Mouse (Mus musculus): ENCODE results near the gene Kcnk3. TPM values are rescaled to one million over a fixed set of nuclear protein-coding genes. Genes with fewer than 3 reads are reported as not detected.

The Kcnk3 gene
- polyA plus RNA-seq, 1 experiment, result 0.95 TPM

DNA sequence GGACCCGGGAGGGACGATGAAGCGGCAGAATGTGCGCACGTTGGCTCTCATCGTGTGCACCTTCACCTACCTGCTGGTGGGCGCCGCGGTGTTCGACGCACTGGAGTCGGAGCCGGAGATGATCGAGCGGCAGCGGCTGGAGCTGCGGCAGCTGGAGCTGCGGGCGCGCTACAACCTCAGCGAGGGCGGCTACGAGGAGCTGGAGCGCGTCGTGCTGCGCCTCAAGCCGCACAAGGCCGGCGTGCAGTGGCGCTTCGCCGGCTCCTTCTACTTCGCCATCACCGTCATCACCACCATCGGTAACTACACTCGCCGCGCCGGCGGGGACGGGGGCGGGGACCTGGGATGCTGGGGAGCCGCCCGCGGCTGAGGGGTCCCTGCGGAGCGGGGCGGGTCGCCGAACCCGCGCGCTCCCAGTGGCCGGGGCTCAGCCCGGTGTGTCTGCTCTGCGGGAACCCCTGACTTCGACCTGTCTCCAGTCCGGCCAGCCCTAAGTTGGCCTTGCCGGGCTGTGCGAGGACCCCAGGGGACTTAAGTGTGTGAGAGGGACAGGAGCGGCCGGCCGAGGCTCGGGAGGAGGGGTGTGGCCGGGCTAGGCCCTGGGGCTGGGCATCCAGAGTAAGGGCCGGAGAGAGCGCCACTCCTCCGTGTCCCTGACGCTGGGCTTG is 465 bp downstream of the Kcnk3 start:
- Histone ChIP-seq H3K4me3 (ENCODE audit: control insufficient read depth, low read depth, low read length) (peak overlapping the region; percentile 68), H3K36me3 (ENCODE audit: control insufficient read depth, insufficient read depth, low read length) (no peaks in the 10 kb centered on the region), H3K4me1 (ENCODE audit: control insufficient read depth, insufficient read depth, low read length) (peaks cover 8% of the 10 kb centered on the region), H3K27me3 (ENCODE audit: control insufficient read depth, insufficient read depth, low read length) (0 out of 2 replicates have a peak, but pooled peaks cover 2% of the 10 kb centered on the region), H3K27ac (ENCODE audit: control insufficient read depth, insufficient read depth, low read depth, low read length) (no peak overlapping the region)
- no peak for TF ChIP-seq POLR2A (IDR thresholded peaks at IDR 0.05; ENCODE audit: control insufficient read depth, low read depth, low read length)

DNA sequence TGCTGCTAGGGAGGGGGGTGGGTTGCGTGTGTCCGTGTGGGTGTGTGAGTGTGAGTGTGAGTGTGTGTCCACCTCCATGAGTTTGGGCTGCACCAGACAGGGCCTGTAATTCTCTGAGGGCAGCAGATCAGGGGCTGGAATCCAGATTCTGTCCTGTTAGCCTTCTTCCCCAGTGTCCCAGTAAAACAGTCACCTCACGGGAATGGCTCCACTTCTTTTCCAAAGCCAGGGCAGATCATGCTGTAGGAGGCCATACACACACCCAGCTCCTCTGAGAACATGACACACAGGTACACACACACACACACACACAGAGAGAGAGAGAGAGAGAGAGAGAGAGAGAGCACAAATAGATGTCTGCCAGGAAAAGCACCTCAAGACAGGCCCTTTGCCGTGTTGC is 1.1 kb downstream of the Kcnk3 start:
- Histone ChIP-seq H3K36me3 (ENCODE audit: control insufficient read depth, insufficient read depth, low read length) (no peaks in the 10 kb centered on the region), H3K4me3 (ENCODE audit: control insufficient read depth, low read depth, low read length) (0 out of 2 replicates have a peak overlapping the region, but pooled peaks have one; percentile 3), H3K4me1 (ENCODE audit: control insufficient read depth, insufficient read depth, low read length) (peaks cover 8% of the 10 kb centered on the region), H3K27ac (ENCODE audit: control insufficient read depth, insufficient read depth, low read depth, low read length) (no peak overlapping the region), H3K27me3 (ENCODE audit: control insufficient read depth, insufficient read depth, low read length) (0 out of 2 replicates have a peak, but pooled peaks cover 2% of the 10 kb centered on the region)
- TF ChIP-seq POLR2A (IDR thresholded peaks at IDR 0.05; ENCODE audit: control insufficient read depth, low read depth, low read length), result no peak
- no peak for TF ChIP-seq CTCF (IDR thresholded peaks at IDR 0.05; ENCODE audit: control insufficient read depth, insufficient read depth, insufficient replicate concordance, low read depth, low read length)

DNA sequence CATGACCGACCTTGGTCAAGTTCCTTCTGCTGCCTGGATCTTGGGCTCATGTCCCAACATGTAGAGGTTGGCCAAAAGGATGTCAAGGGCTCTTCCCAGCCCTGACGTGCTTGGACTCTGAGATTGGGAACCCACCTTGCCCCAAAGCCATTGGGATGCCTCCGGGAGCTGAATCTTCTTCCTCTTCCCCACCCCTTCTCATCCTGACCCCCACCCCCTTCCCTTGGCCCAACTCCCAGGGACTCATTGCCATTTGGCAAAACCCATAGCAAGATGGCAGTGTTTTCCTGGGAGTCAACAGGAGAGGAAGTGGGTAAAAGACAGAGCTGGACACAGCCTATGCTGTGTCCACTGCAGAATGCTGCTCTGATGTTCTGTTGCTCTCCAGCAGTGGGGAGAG is 1.6 kb downstream of the Kcnk3 start:
- no peak overlapping the region for H3K4me3 ChIP-seq (ENCODE audit: control insufficient read depth, low read depth, low read length)
- H3K27ac ChIP-seq (ENCODE audit: control insufficient read depth, insufficient read depth, low read depth, low read length), result no peak overlapping the region
- H3K4me1 ChIP-seq (ENCODE audit: control insufficient read depth, insufficient read depth, low read length), result peaks cover 8% of the 10 kb centered on the region
- H3K36me3 ChIP-seq (ENCODE audit: control insufficient read depth, insufficient read depth, low read length), result no peaks in the 10 kb centered on the region
- TF ChIP-seq CTCF (IDR thresholded peaks at IDR 0.05; ENCODE audit: control insufficient read depth, insufficient read depth, insufficient replicate concordance, low read depth, low read length) (no peak), POLR2A (IDR thresholded peaks at IDR 0.05; ENCODE audit: control insufficient read depth, low read depth, low read length) (no peak)
- H3K27me3 ChIP-seq (ENCODE audit: control insufficient read depth, insufficient read depth, low read length), result 0 out of 2 replicates have a peak, but pooled peaks cover 2% of the 10 kb centered on the region

DNA sequence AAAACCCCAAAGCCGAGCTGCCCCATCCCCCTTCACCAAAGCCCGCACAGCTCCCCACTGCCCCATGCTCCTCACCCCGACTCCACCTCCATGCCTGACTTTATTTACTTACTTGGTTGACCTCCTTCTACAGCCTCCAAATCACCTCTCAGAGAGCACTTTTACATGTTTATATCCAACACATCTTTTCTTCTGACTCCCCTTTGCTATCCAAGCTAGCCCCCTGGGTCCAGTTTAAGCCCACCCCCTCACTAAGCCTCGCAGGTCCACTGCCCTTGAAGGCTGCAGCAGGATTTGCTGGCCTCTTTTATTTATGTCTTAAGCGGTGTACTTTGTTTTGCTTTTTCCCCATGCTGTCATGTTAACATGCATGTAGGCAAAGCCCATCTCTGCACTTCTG is 2.3 kb downstream of the Kcnk3 start:
- H3K36me3 ChIP-seq (ENCODE audit: control insufficient read depth, insufficient read depth, low read length), result no peaks in the 10 kb centered on the region
- H3K4me3 ChIP-seq (ENCODE audit: control insufficient read depth, low read depth, low read length), result no peak overlapping the region
- TF ChIP-seq CTCF (IDR thresholded peaks at IDR 0.05; ENCODE audit: control insufficient read depth, insufficient read depth, insufficient replicate concordance, low read depth, low read length) (no peak), POLR2A (IDR thresholded peaks at IDR 0.05; ENCODE audit: control insufficient read depth, low read depth, low read length) (no peak)
- no peak overlapping the region for H3K27ac ChIP-seq (ENCODE audit: control insufficient read depth, insufficient read depth, low read depth, low read length)
- peaks cover 8% of the 10 kb centered on the region for H3K4me1 ChIP-seq (ENCODE audit: control insufficient read depth, insufficient read depth, low read length)
- H3K27me3 ChIP-seq (ENCODE audit: control insufficient read depth, insufficient read depth, low read length), result 0 out of 2 replicates have a peak, but pooled peaks cover 2% of the 10 kb centered on the region

DNA sequence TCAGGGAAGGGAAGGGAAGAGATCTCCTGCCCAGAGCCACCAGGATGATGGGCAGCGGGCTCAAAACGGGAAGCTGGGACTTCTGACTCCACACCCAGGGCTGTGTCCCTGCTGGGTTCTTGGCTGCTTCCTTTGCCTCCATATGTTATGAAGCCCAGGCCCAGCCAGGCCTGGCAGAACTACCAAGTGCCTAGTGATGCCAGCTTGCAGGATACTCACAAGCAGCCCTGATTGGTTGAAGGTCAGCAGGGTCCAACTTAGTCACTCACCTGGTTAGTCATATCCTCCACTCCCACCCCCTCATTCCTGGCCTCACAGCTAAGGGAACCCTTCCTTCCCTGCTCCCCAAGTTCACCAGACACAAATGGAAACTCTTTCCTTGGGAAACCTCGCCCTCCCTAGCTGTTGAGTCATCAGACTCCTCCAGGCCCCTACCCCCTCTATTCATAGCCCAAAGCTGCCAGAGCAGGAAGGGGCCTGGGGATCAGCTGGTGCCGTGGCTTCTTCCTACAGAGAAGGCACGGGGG is 3.3 kb downstream of the Kcnk3 start:
- Histone ChIP-seq H3K4me3 (ENCODE audit: control insufficient read depth, low read depth, low read length) (no peak overlapping the region), H3K27me3 (ENCODE audit: control insufficient read depth, insufficient read depth, low read length) (0 out of 2 replicates have a peak, but pooled peaks cover 2% of the 10 kb centered on the region), H3K4me1 (ENCODE audit: control insufficient read depth, insufficient read depth, low read length) (peaks cover 8% of the 10 kb centered on the region), H3K36me3 (ENCODE audit: control insufficient read depth, insufficient read depth, low read length) (no peaks in the 10 kb centered on the region), H3K27ac (ENCODE audit: control insufficient read depth, insufficient read depth, low read depth, low read length) (no peak overlapping the region)
- TF ChIP-seq CTCF (IDR thresholded peaks at IDR 0.05; ENCODE audit: control insufficient read depth, insufficient read depth, insufficient replicate concordance, low read depth, low read length) (no peak), POLR2A (IDR thresholded peaks at IDR 0.05; ENCODE audit: control insufficient read depth, low read depth, low read length) (no peak)

DNA sequence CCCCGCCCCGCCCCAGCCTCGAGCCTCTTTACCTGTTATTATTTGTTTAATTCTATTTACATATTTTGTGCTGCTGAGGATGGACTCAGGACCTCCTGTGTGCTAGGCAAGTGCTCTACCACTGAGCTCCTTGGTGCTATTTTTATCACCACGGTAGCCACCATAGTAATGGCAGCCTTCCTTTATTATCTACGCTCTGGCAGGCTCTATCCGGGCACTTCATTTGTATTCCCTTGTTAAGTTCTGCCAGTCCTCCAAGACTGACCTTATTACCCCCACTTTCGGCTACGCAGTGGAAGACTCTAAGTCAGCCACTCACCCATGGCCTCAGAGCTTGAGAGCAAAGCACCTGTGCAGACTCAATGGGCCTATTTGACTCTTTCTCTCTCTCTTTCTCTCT is 3.8 kb downstream of the Kcnk3 start:
- 0 out of 2 replicates have a peak, but pooled peaks cover 2% of the 10 kb centered on the region for H3K27me3 ChIP-seq (ENCODE audit: control insufficient read depth, insufficient read depth, low read length)
- TF ChIP-seq POLR2A (IDR thresholded peaks at IDR 0.05; ENCODE audit: control insufficient read depth, low read depth, low read length) (no peak), CTCF (IDR thresholded peaks at IDR 0.05; ENCODE audit: control insufficient read depth, insufficient read depth, insufficient replicate concordance, low read depth, low read length) (no peak)
- no peaks in the 10 kb centered on the region for H3K36me3 ChIP-seq (ENCODE audit: control insufficient read depth, insufficient read depth, low read length)
- H3K27ac ChIP-seq (ENCODE audit: control insufficient read depth, insufficient read depth, low read depth, low read length), result no peak overlapping the region
- peaks cover 8% of the 10 kb centered on the region for H3K4me1 ChIP-seq (ENCODE audit: control insufficient read depth, insufficient read depth, low read length)
- H3K4me3 ChIP-seq (ENCODE audit: control insufficient read depth, low read depth, low read length), result no peak overlapping the region

DNA sequence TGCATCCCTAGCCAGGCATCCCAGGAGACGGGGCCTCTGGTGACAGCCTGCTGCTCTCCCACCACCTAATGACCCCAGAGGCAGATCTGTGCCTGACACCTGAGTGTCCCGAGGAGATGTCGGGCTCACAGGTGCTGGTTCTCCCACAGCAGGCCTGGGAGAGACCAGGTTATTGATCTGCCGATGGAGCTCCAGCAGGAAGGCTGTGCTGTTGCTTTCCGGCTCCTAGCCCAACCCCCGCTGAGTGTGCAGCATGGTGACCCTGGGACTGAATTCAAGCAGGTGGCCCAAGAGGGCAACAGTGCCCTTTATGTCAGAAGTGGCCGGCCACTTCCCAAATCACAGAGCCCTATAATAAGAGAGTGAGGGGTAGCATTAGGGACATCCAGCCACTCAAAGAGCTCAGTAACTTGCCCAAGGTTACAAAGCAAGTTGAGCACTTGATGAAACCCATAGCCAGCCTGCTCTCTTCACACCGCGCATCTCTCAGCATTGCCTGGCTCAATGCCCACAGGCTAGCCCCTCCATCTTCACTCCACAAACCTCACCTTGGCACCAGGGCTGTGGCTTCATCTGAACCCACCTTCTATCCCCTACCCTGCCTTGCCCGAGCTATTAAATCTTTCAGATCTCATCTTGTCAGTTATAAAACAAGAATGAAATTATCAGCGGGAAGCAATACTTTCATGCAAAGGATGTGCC is 4.5 kb downstream of the Kcnk3 start:
- no peak overlapping the region for H3K4me3 ChIP-seq (ENCODE audit: control insufficient read depth, low read depth, low read length)
- no peaks in the 10 kb centered on the region for H3K36me3 ChIP-seq (ENCODE audit: control insufficient read depth, insufficient read depth, low read length)
- peaks cover 8% of the 10 kb centered on the region for H3K4me1 ChIP-seq (ENCODE audit: control insufficient read depth, insufficient read depth, low read length)
- TF ChIP-seq POLR2A (IDR thresholded peaks at IDR 0.05; ENCODE audit: control insufficient read depth, low read depth, low read length), result no peak
- TF ChIP-seq CTCF (IDR thresholded peaks at IDR 0.05; ENCODE audit: control insufficient read depth, insufficient read depth, insufficient replicate concordance, low read depth, low read length), result no peak
- 0 out of 2 replicates have a peak, but pooled peaks cover 2% of the 10 kb centered on the region for H3K27me3 ChIP-seq (ENCODE audit: control insufficient read depth, insufficient read depth, low read length)
- no peak overlapping the region for H3K27ac ChIP-seq (ENCODE audit: control insufficient read depth, insufficient read depth, low read depth, low read length)
